Mouse (Mus musculus): Measurements from ENCODE around the gene Lrrc18.

Lrrc18 gene

DNA sequence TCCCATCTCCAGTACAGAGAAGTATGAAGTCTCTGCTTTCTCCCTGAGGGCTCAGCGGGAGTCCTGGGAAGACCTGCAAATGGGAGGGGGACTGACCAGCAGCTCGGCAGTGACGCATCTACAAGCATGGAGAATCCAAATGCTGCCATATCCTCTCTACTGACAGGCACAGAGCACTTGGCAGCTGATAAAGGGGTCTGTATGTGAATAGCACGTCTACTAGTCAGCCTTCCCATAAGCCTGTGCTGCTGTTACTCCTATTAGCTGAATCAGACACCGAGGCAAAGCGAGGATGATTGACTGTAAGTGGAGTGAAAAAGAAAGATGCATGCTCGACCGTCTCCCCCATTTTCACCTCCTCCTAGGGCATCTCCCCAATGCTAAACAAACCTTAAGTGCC is 62.3 kb downstream of the Lrrc18 start:
- no peak for ATAC-seq (ENCODE audit: low TSS enrichment)

DNA sequence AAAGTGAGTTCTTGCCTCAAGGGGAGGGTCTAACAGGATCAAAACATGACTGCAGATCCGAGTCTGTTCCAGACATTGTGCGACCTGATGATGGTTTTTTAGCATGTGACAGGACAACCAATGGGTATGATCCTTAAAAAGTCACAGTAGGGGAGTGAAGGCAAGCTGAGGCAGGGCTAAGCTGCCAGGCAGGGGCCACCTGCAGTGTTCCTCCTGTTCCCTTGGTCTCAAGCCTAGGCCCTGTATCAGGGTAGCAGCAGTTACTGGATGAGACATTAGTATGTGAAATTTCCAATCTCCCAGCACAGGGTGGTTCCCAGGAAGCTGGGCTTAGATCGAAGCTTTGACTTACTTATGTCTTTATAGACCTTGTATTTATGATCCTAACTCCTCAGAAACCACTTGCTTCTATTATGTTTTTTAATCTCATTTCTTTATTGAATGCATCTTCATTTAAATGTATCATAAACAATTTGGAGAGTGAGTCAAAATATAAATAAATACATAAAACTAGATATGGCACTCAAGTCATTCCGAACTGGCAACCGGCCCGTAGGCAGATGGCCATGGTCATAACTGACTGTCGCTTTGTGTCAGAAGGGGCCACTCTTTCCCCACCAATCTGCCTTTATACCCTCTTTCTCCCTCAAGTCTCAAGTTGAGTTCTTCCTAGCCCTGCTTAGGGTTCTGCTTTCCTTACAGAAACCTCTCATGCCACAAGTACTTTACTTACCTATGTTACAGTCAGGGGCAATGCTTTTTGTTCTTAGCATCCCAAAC is 67.9 kb downstream of the Lrrc18 start:
- ATAC-seq (ENCODE audit: low TSS enrichment), result no peak

DNA sequence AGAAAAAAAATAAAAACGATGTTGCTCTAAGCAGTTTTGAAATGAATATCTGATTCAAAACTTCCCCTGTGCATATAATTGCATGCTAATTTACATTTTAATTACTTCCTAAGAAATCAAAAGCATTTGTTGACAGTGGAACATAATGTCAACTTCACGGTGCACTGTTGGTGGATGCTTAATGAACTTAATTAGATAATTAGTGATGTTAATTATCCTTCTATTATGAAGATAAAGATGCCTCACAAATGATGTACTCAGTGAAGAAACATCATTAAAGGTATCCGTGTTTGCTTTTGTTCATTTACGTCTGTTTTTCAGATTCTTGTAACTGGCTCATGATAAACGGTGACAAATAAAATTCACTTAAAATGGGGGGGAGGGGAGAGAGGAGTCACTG is 71.8 kb downstream of the Lrrc18 start:
- no peak for ATAC-seq (ENCODE audit: low TSS enrichment)
